Mouse (Mus musculus) spleen, adult 2 months (tissue): ENCODE measurements around the gene Tmem260.

Source experiments
- CTCF ChIP-seq: fragments of 200-500 bp; IDR thresholded peaks from 2 replicates; pipeline ENCODE4 v1.5.1; 2011; ENCODE audit warnings: mild to moderate bottlenecking, inconsistent platforms; ENCODE audit not compliant: insufficient read depth, insufficient read length, insufficient replicate concordance; ENCODE audit errors: extremely low read depth
- POLR2A ChIP-seq: fragments of 200-500 bp; IDR thresholded peaks from 2 replicates; pipeline ENCODE4 v1.6.1; 2011; ENCODE audit warnings: low read depth, low read length, inconsistent platforms

- TF ChIP-seq CTCF (no peak), POLR2A (no peak)
These were observed 10.6 kb downstream of the Tmem260 start for GRCm38 (mm10) chr14:48456305-48457092.
